Mouse (Mus musculus) cerebellum, adult 2 months (tissue): ENCODE results near the gene Becn1.

ENCODE experiments used
- CTCF ChIP-seq: fragments of 200-500 bp; IDR thresholded peaks from 2 replicates; pipeline ENCODE4 v1.5.1; 2011; ENCODE audit warnings: low read depth, mild to moderate bottlenecking, control low read depth, low read length, moderate library complexity, borderline replicate concordance; ENCODE audit not compliant: insufficient read depth
- POLR2A ChIP-seq: fragments of 200-500 bp; IDR thresholded peaks from 2 replicates; pipeline ENCODE4 v1.6.1; 2011; ENCODE audit warnings: low read length, control low read depth, borderline replicate concordance; ENCODE audit not compliant: insufficient read depth

- TF ChIP-seq POLR2A: no peak
- no peak for TF ChIP-seq CTCF
Observed at GRCm38 (mm10) chr11:101300881-101301280, 1.2 kb downstream of the Becn1 start.
